Mouse (Mus musculus): ENCODE measurements around the gene Gm20721.

DNA sequence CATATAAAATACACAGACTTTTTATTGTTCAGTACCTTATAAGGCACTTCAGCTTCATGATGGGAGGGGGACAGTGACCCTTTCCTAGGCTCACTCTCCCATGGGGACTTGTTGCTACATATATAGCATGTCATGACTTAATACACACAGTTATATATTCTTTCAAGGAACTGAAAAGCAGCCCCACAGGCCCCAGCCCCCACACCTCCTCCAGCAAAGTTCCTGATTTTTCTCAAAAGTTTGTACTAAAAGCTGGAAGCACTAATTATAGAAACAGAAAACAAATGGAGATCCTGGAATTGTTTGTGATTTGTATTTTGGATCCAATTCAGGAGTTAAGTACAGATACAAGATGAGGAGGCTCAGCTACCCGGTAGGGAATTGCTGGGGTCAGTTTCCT is 2.9 kb downstream of the Gm20721 start:
- TF ChIP-seq CTCF (IDR thresholded peaks at IDR 0.05; ENCODE audit: extremely low read depth, insufficient read depth, low read length) = no peak
- no peak for TF ChIP-seq POLR2A (IDR thresholded peaks at IDR 0.05; ENCODE audit: extremely low read depth, insufficient read depth, low read length)

Measured in cortical plate, adult 2 months (tissue).